In the genomic region with DNA sequence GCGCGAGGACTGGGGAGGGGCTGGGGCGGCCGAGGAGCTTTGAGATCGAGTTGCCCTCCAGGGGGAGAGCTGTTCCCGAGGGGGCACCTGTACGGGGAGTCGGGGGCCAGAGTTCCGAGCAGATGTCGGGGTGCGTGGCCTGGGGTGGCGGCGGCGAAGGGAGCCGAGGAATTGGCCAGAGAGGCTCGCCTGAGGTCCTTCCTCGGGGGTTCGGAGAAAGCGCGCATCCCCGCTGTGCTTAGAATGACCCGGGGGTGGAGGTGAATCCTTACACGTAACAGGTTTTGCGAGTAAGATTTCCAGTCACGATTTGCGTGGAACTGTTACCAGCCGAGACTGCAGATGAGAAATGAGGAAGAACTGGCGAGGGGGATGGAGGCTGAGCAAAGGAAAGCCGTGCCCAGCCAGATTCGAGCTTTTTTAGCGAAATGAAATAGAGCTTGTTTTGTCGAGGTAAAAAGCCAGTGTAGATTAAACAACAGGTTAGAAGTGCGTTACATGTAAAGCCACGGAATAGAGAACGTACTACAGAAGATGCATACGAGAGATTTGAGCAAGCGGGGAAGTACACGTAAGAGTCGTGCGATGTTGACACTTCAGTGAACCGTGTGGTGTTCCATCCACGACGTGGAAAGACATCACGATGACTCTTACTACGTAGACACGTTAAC, we compare ENCODE assay signal across 8 mouse cellular contexts. TPM values are rescaled to one million over a fixed set of nuclear protein-coding genes. Genes with fewer than 3 reads are reported as not detected.
DNase-seq lines count a peak whose midpoint lies in the region; ATAC-seq and TF ChIP-seq lines count a peak whose summit lies in the region.

No protein-coding gene starts in this region.

- H3K36me3 ChIP-seq in thymus, adult 2 months (ENCODE audit: control insufficient read depth, insufficient read depth, low read length) = peaks cover 16% of the 10 kb centered on the region
- peaks cover 13% of the 10 kb centered on the region for H3K36me3 ChIP-seq in liver, embryonic 15.5 days (replicated peaks)
- H3K36me3 ChIP-seq in neural tube, embryonic 12.5 days = peaks cover 11% of the 10 kb centered on the region

- peak overlapping the region; percentile 63 for H3K27ac ChIP-seq in thymus, adult 2 months (ENCODE audit: control insufficient read depth, insufficient read depth, low read length)
- H3K27ac ChIP-seq in gastrocnemius, adult 2 months = peak overlapping the region; percentile 96
- H3K27ac ChIP-seq in liver, embryonic 15.5 days (replicated peaks) = peak overlapping the region; percentile 74
- peak overlapping the region; percentile 58 for H3K27ac ChIP-seq in neural tube, embryonic 12.5 days

- no peak for DNase-seq in thymus, adult 2 months
- no peak for DNase-seq in thymus, postnatal 4 days
- peak; percentile 65 for DNase-seq in brain, embryonic 14.5 days (ENCODE audit: low read depth)
- no peak for DNase-seq in gastrocnemius, adult 2 months
- DNase-seq in kidney, adult 9 months = peak; percentile 33
- no peak for DNase-seq in yolk sac, embryonic 10.5 days (ENCODE audit: low spot score)

- peak overlapping the region; percentile 71 for H3K4me3 ChIP-seq in thymus, adult 2 months (ENCODE audit: control insufficient read depth, insufficient read depth, low read length)
- H3K4me3 ChIP-seq in gastrocnemius, adult 2 months = peak overlapping the region; percentile 98
- peak overlapping the region; percentile 89 for H3K4me3 ChIP-seq in liver, embryonic 15.5 days (replicated peaks)
- peak overlapping the region; percentile 75 for H3K4me3 ChIP-seq in neural tube, embryonic 12.5 days

- intact Hi-C loops in gastrocnemius, adult 2 months (cut with DNase I) = no loop called here

- peak; percentile 45; the same call in 1 of the 2 replicates for ATAC-seq in liver, embryonic 15.5 days (ENCODE audit: insufficient read depth)
- no peak; the same call in 1 of the 2 replicates for ATAC-seq in neural tube, embryonic 12.5 days (ENCODE audit: low FRiP score, low read depth)

- H3K4me2 ChIP-seq in liver, embryonic 15.5 days = peak overlapping the region; percentile 97
- H3K4me2 ChIP-seq in neural tube, embryonic 12.5 days (replicated peaks) = peak overlapping the region; percentile 73

- TF ChIP-seq CTCF in thymus, adult 2 months (IDR thresholded peaks at IDR 0.05; ENCODE audit: borderline replicate concordance, control insufficient read depth, extremely low read depth, insufficient read depth, low read length, poor library complexity) = no peak
- no peak for TF ChIP-seq CTCF in brain, embryonic 14.5 days (IDR thresholded peaks at IDR 0.05; ENCODE audit: borderline replicate concordance, extremely low read depth, insufficient read depth, insufficient read length)
- no peak for TF ChIP-seq CTCF in gastrocnemius, adult 2 months (IDR thresholded peaks at IDR 0.05)

- peak overlapping the region; percentile 90 for H3K9ac ChIP-seq in liver, embryonic 15.5 days
- peak overlapping the region; percentile 78 for H3K9ac ChIP-seq in neural tube, embryonic 12.5 days

- no peak for TF ChIP-seq POLR2A in thymus, adult 2 months (IDR thresholded peaks at IDR 0.05; ENCODE audit: control insufficient read depth, extremely low read depth, insufficient read depth, low read length, poor library complexity)
- TF ChIP-seq POLR2A in brain, embryonic 14.5 days (IDR thresholded peaks at IDR 0.05; ENCODE audit: borderline replicate concordance, extremely low read depth, insufficient read depth, insufficient read length, poor library complexity, severe bottlenecking) = no peak

- H3K4me1 ChIP-seq in thymus, adult 2 months (replicated peaks; ENCODE audit: control insufficient read depth, insufficient read depth, low read length) = no peaks in the 10 kb centered on the region; the same call in 1 of the 2 replicates
- H3K4me1 ChIP-seq in liver, embryonic 15.5 days (replicated peaks) = peaks cover 18% of the 10 kb centered on the region; the same call in 1 of the 2 replicates
- H3K4me1 ChIP-seq in neural tube, embryonic 12.5 days = peaks cover 15% of the 10 kb centered on the region

- no peaks in the 10 kb centered on the region for H3K9me3 ChIP-seq in liver, embryonic 15.5 days (replicated peaks)
- H3K9me3 ChIP-seq in neural tube, embryonic 12.5 days = no peaks in the 10 kb centered on the region

- WGBS in thymus, adult 2 months = under 1% methylated on average over 46 of the region's 46 CpGs
- WGBS in liver, embryonic 15.5 days (ENCODE audit: insufficient replicate concordance) = 1% methylated on average over 46 of the region's 46 CpGs
- under 1% methylated on average over 46 of the region's 46 CpGs for WGBS in neural tube, embryonic 12.5 days

- H3K27me3 ChIP-seq in thymus, adult 2 months (ENCODE audit: control insufficient read depth, insufficient read depth, low read length) = no peaks in the 10 kb centered on the region
- peaks cover 3% of the 10 kb centered on the region; the same call in 1 of the 2 replicates for H3K27me3 ChIP-seq in liver, embryonic 15.5 days
- H3K27me3 ChIP-seq in neural tube, embryonic 12.5 days (replicated peaks) = no peaks in the 10 kb centered on the region

RNA-seq across cellular contexts. Expression of a gene that starts 0.8 kb away (rescaled TPM):
- polyA plus RNA-seq in thymus, adult 2 months (2012; rRNA removed) = 20.7 and 21.4 TPM in 2 replicates
- 36.0 and 39.4 TPM in 2 replicates for polyA plus RNA-seq in brain, embryonic 14.5 days (2012; rRNA removed)
- total RNA-seq in gastrocnemius, adult 2 months (2021) = 10 to 100 TPM; 18.3 to 21.1 TPM
- 11.4 and 14.6 TPM in 2 replicates for polyA plus RNA-seq in liver, embryonic 15.5 days (2015; fragmentation: Nextera tagmentation; extraction: Ambion mirVana)
- 69.5 and 72.3 TPM in 2 replicates for polyA plus RNA-seq in neural tube, embryonic 12.5 days (2016; fragmentation: Nextera tagmentation; extraction: Ambion mirVana)

RNA-seq across cellular contexts. Expression of a gene that starts 22.7 kb away (rescaled TPM):
- 7.8 and 8.5 TPM in 2 replicates for polyA plus RNA-seq in thymus, adult 2 months (2012; rRNA removed)
- 16.7 and 18.0 TPM in 2 replicates for polyA plus RNA-seq in brain, embryonic 14.5 days (2012; rRNA removed)
- total RNA-seq in gastrocnemius, adult 2 months (2021) = 1 to 10 TPM; 6.6 to 8.9 TPM
- polyA plus RNA-seq in liver, embryonic 15.5 days (2015; fragmentation: Nextera tagmentation; extraction: Ambion mirVana) = 8.5 and 9.1 TPM in 2 replicates
- polyA plus RNA-seq in neural tube, embryonic 12.5 days (2016; fragmentation: Nextera tagmentation; extraction: Ambion mirVana) = 19.9 and 23.5 TPM in 2 replicates

Comparison
In these comparisons a context has a peak if more than half of its experiments do, and no peak if none do; other contexts are left out.
1. DNase-seq: peak in brain, embryonic 14.5 days (single experiment) and kidney, adult 9 months (single experiment); none in thymus, adult 2 months (single experiment), thymus, postnatal 4 days (single experiment), gastrocnemius, adult 2 months (single experiment) and yolk sac, embryonic 10.5 days (single experiment).
2. Peak in every context shown above with its lines, with median percentiles within 50 percentile points of each other: H3K27ac ChIP-seq and H3K4me3 ChIP-seq.